Mouse (Mus musculus): ENCODE measurements around the gene Ces2g. TPM values are rescaled to one million over a fixed set of nuclear protein-coding genes. Genes with fewer than 3 reads are reported as not detected.

The Ces2g gene
- polyA plus RNA-seq (2016; fragmentation: Nextera tagmentation; extraction: Ambion mirVana), result 1.0 and 1.4 TPM in 2 replicates

- Histone ChIP-seq H3K4me2 (no peak within 1 kb of the TSS), H3K27me3 (replicated peaks) (no peaks in the 10 kb centered on the region), H3K36me3 (no peaks in the 10 kb centered on the region), H3K27ac (ENCODE audit: poor library complexity, severe bottlenecking) (no peak within 1 kb of the TSS), H3K4me1 (replicated peaks) (no peaks in the 10 kb centered on the region), H3K4me3 (no peak within 1 kb of the TSS), H3K9ac (no peak within 1 kb of the TSS), H3K9me3 (replicated peaks) (no peaks in the 10 kb centered on the region)
- WGBS, result 50% methylated on average over 5 of the region's 5 CpGs
- ATAC-seq (ENCODE audit: insufficient number of reproducible peaks, low FRiP score), result no peak
Measured at GRCm38 (mm10) chr8:104961537-104961961, at the start of gene Ces2g. Gene Ces2g (plus strand): TSS chr8:104961718.

DNA sequence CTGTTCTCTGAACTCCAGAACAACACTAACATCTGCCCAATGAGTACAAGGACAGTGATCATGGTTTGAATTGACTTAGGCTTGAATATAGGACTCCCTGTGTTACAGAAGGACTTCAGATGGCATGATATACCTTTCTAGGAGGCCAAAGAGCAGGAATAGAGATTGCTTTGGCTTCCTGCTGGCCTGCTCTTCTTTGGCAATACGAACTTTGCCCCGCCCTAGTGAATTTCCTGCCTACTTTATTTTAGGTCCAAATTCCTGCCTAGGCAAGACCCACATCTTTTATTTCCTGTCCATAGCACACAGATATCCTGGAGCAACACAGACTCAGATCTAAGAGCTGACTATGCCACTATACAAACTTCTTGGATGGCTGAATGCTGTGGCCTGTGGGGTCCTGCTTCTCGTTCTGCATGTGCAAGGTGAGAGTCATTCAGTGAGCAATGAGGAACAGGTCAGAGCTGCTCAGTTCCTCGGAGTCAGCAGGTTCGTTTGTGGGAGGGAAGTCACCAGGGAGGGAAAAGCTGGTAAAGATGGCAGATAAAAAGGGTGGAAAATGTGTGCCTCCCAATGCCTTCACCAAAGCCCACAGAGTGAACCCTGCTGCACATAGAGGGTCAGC lies 35.4 kb upstream of the Ces2g start, which contains the start of gene Ces2e:
Gene Ces2e (plus strand): TSS at position 289 of the 625 bp plus-strand sequence.
- 65% methylated on average over 5 of the region's 5 CpGs for WGBS
- Histone ChIP-seq H3K9ac (no peak within 1 kb of the TSS), H3K36me3 (no peaks in the 10 kb centered on the region), H3K27ac (ENCODE audit: poor library complexity, severe bottlenecking) (no peak within 1 kb of the TSS), H3K4me3 (no peak within 1 kb of the TSS), H3K4me2 (no peak within 1 kb of the TSS), H3K9me3 (replicated peaks) (0 out of 2 replicates have a peak, but pooled peaks cover 6% of the 10 kb centered on the region), H3K27me3 (replicated peaks) (no peaks in the 10 kb centered on the region), H3K4me1 (replicated peaks) (no peaks in the 10 kb centered on the region)
- ATAC-seq (ENCODE audit: insufficient number of reproducible peaks, low FRiP score), result no peak

- no peak overlapping the region for H3K4me2 ChIP-seq
- H3K36me3 ChIP-seq, result no peaks in the 10 kb centered on the region
- no peak for ATAC-seq (ENCODE audit: insufficient number of reproducible peaks, low FRiP score)
- WGBS, result 80% methylated on average over 3 of the region's 3 CpGs
- no peaks in the 10 kb centered on the region for H3K9me3 ChIP-seq (replicated peaks)
- H3K4me3 ChIP-seq, result no peak overlapping the region
- no peaks in the 10 kb centered on the region for H3K27me3 ChIP-seq (replicated peaks)
- no peaks in the 10 kb centered on the region for H3K4me1 ChIP-seq (replicated peaks)
- no peak overlapping the region for H3K9ac ChIP-seq
- no peak overlapping the region for H3K27ac ChIP-seq (ENCODE audit: poor library complexity, severe bottlenecking)
Measured at GRCm38 (mm10) chr8:104927301-104927700, 34.2 kb upstream of the Ces2g start.

- no peaks in the 10 kb centered on the region for H3K36me3 ChIP-seq
- H3K9ac ChIP-seq, result no peak overlapping the region
- H3K4me2 ChIP-seq, result no peak overlapping the region
- no peaks in the 10 kb centered on the region for H3K4me1 ChIP-seq (replicated peaks)
- no peak overlapping the region for H3K27ac ChIP-seq (ENCODE audit: poor library complexity, severe bottlenecking)
- no peaks in the 10 kb centered on the region for H3K27me3 ChIP-seq (replicated peaks)
- no peak overlapping the region for H3K4me3 ChIP-seq
- ATAC-seq (ENCODE audit: insufficient number of reproducible peaks, low FRiP score), result no peak
- WGBS, result 70% methylated on average over 2 of the region's 2 CpGs
- no peaks in the 10 kb centered on the region for H3K9me3 ChIP-seq (replicated peaks)
Measured at GRCm38 (mm10) chr8:104944665-104945064, 16.9 kb upstream of the Ces2g start.

- Histone ChIP-seq H3K4me1 (replicated peaks) (no peaks in the 10 kb centered on the region), H3K27ac (ENCODE audit: poor library complexity, severe bottlenecking) (no peak within 1 kb of the TSS), H3K9ac (no peak within 1 kb of the TSS), H3K9me3 (replicated peaks) (no peaks in the 10 kb centered on the region), H3K4me2 (no peak within 1 kb of the TSS), H3K4me3 (no peak within 1 kb of the TSS), H3K36me3 (no peaks in the 10 kb centered on the region), H3K27me3 (replicated peaks) (no peaks in the 10 kb centered on the region)
- 73% methylated on average over 4 of the region's 4 CpGs for WGBS
- no peak for ATAC-seq (ENCODE audit: insufficient number of reproducible peaks, low FRiP score)
Measured at GRCm38 (mm10) chr8:104947056-104947455, 14.5 kb upstream of the Ces2g start, which contains the start of gene Ces2f. Gene Ces2f (plus strand): TSS chr8:104947356.

- ATAC-seq (ENCODE audit: insufficient number of reproducible peaks, low FRiP score), result no peak
- H3K27me3 ChIP-seq (replicated peaks), result no peaks in the 10 kb centered on the region
- WGBS, result 74% methylated on average over 5 of the region's 5 CpGs
Measured at GRCm38 (mm10) chr8:104949031-104949430, 12.5 kb upstream of the Ces2g start.

DNA sequence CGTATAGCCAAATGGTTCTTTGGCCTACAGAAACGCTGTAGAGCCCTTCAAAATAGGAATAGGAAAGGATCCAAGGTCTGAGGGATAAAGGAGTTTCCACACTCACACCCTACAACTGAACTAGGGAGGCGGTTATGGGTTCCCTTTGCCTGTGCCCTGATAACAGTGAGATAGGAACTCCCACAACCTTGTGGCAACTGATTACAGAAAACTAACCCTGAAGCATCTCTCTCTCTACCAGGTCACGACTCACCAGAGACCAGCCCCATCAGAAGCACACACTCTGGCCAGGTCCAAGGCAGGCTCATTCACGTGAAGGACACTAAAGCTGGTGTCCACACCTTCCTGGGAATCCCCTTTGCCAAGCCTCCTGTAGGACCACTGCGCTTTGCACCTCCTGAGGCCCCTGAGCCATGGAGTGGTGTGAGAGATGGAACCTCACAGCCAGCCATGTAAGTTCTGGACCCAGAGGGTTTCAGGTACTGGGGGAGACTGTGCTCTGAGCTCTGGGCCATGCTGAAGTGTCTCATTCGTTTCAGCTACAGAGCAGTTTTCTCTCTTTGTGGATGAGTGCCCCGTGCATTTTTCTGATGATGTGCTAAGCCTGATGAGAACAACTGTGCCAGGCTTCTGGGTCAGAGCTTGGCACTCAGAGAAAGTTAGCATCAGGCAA lies 847 bp downstream of the Ces2g start:
- H3K4me2 ChIP-seq, result no peak overlapping the region
- H3K27ac ChIP-seq (ENCODE audit: poor library complexity, severe bottlenecking), result no peak overlapping the region
- no peak for ATAC-seq (ENCODE audit: insufficient number of reproducible peaks, low FRiP score)
- H3K4me1 ChIP-seq (replicated peaks), result no peaks in the 10 kb centered on the region
- H3K4me3 ChIP-seq, result no peak overlapping the region
- no peaks in the 10 kb centered on the region for H3K27me3 ChIP-seq (replicated peaks)
- no peaks in the 10 kb centered on the region for H3K9me3 ChIP-seq (replicated peaks)
- H3K36me3 ChIP-seq, result no peaks in the 10 kb centered on the region
- WGBS, result 60% methylated on average over 8 of the region's 8 CpGs
- H3K9ac ChIP-seq, result no peak overlapping the region

More at GRCm38 (mm10) chr8:104949031-104949430, 12.5 kb upstream of the Ces2g start:
- Histone ChIP-seq H3K36me3 (no peaks in the 10 kb centered on the region), H3K4me2 (no peak overlapping the region), H3K4me1 (replicated peaks) (no peaks in the 10 kb centered on the region), H3K27ac (ENCODE audit: poor library complexity, severe bottlenecking) (no peak overlapping the region), H3K4me3 (no peak overlapping the region), H3K9ac (no peak overlapping the region), H3K9me3 (replicated peaks) (no peaks in the 10 kb centered on the region)

GRCm38 (mm10) chr8:104963375-104963894 lies 1.9 kb downstream of the Ces2g start:
- no peak for ATAC-seq (ENCODE audit: insufficient number of reproducible peaks, low FRiP score)
- Histone ChIP-seq H3K27me3 (replicated peaks) (no peaks in the 10 kb centered on the region), H3K4me1 (replicated peaks) (no peaks in the 10 kb centered on the region), H3K27ac (ENCODE audit: poor library complexity, severe bottlenecking) (no peak overlapping the region), H3K4me2 (no peak overlapping the region), H3K36me3 (no peaks in the 10 kb centered on the region), H3K9ac (no peak overlapping the region), H3K9me3 (replicated peaks) (no peaks in the 10 kb centered on the region), H3K4me3 (no peak overlapping the region)
- 79% methylated on average over 4 of the region's 4 CpGs for WGBS

- H3K9ac ChIP-seq, result no peak overlapping the region
- peaks cover 9% of the 10 kb centered on the region for H3K9me3 ChIP-seq (replicated peaks)
- ATAC-seq (ENCODE audit: insufficient number of reproducible peaks, low FRiP score), result no peak
- no peaks in the 10 kb centered on the region for H3K36me3 ChIP-seq
- H3K4me1 ChIP-seq (replicated peaks), result no peaks in the 10 kb centered on the region
- no peaks in the 10 kb centered on the region for H3K27me3 ChIP-seq (replicated peaks)
- WGBS, result 79% methylated on average over 5 of the region's 5 CpGs
- no peak overlapping the region for H3K4me2 ChIP-seq
- H3K4me3 ChIP-seq, result no peak overlapping the region
- no peak overlapping the region for H3K27ac ChIP-seq (ENCODE audit: poor library complexity, severe bottlenecking)
Measured at GRCm38 (mm10) chr8:104984126-104984525, 22.6 kb downstream of the Ces2g start.

GRCm38 (mm10) chr8:104984942-104985341 lies 23.4 kb downstream of the Ces2g start:
- H3K9ac ChIP-seq, result no peak overlapping the region
- no peak for ATAC-seq (ENCODE audit: insufficient number of reproducible peaks, low FRiP score)
- H3K36me3 ChIP-seq, result no peaks in the 10 kb centered on the region
- WGBS, result 85% methylated on average over 2 of the region's 2 CpGs
- no peak overlapping the region for H3K27ac ChIP-seq (ENCODE audit: poor library complexity, severe bottlenecking)
- H3K27me3 ChIP-seq (replicated peaks), result no peaks in the 10 kb centered on the region
- peaks cover 5% of the 10 kb centered on the region for H3K9me3 ChIP-seq (replicated peaks)
- H3K4me1 ChIP-seq (replicated peaks), result no peaks in the 10 kb centered on the region
- H3K4me3 ChIP-seq, result no peak overlapping the region
- no peak overlapping the region for H3K4me2 ChIP-seq

DNA sequence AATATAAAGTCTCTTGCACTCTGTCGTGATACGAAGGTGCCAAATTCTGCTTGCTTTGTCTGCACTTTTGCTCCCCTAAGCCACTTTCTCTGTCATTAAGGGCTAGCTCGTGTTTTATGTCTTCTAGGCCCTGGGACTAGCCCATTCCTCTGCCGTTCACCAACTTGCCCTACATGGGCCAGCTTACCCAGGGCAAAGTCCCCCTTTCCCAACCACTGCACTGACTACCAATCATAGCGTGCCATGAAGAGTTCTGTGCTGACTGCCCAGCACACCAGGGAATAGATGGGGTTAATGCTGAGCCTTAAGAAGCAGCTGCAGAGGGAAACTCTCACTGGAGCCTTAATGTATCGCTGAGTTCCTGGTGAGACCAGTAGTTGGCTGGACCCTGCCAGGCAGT lies 36.7 kb downstream of the Ces2g start:
- no peaks in the 10 kb centered on the region for H3K4me1 ChIP-seq (replicated peaks)
- ATAC-seq (ENCODE audit: insufficient number of reproducible peaks, low FRiP score), result no peak
- no peak overlapping the region for H3K4me3 ChIP-seq
- peaks cover 9% of the 10 kb centered on the region; the same call in 1 of the 2 replicates for H3K9me3 ChIP-seq (replicated peaks)
- WGBS, result 77% methylated on average over 6 of the region's 6 CpGs
- H3K27me3 ChIP-seq (replicated peaks), result no peaks in the 10 kb centered on the region
- no peak overlapping the region for H3K9ac ChIP-seq
- H3K4me2 ChIP-seq, result no peak overlapping the region
- H3K36me3 ChIP-seq, result no peaks in the 10 kb centered on the region
- H3K27ac ChIP-seq (ENCODE audit: poor library complexity, severe bottlenecking), result no peak overlapping the region

Measured in heart, embryonic 12.5 days (tissue).